Mouse (Mus musculus) embryo, embryonic 10.5 days (tissue): ENCODE measurements around the gene Hoxc11.
A peak's percentile ranks its signal among the peaks of the same experiment; 100 is the strongest.

Source experiments
- DNase-seq: peaks from one replicate; pipeline ENCODE4 v3.0.0-alpha.2; 2015; ENCODE audit warnings: low spot score

Hoxc11 gene

DNA sequence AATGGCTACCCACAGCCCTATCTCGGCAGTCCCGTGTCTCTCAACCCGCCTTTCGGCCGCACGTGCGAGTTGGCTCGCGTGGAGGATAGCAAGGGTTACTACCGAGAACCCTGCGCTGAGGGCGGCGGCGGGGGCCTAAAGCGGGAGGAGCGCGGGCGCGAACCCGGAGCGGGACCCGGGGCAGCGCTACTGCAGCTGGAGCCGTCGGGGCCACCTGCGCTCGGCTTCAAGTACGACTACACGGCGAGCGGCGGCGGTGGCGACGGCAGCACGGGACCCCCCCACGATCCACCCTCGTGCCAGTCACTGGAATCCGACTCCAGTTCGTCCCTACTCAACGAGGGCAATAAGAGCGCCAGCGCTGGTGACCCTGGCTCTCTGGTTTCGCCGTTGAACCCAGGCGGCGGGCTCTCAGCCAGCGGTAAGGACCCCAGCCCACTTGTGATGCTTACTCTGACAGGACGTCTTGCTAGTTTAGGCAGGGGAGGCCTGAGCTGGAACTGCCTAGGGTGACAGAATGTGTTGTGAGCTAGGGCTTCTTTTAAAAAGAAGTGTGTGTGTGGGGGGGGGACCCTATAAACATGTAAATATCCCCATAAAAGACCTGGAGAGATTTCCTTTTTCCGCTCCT, 17.1 kb upstream of the Hoxc11 start:
- DNase-seq = no peak

DNA sequence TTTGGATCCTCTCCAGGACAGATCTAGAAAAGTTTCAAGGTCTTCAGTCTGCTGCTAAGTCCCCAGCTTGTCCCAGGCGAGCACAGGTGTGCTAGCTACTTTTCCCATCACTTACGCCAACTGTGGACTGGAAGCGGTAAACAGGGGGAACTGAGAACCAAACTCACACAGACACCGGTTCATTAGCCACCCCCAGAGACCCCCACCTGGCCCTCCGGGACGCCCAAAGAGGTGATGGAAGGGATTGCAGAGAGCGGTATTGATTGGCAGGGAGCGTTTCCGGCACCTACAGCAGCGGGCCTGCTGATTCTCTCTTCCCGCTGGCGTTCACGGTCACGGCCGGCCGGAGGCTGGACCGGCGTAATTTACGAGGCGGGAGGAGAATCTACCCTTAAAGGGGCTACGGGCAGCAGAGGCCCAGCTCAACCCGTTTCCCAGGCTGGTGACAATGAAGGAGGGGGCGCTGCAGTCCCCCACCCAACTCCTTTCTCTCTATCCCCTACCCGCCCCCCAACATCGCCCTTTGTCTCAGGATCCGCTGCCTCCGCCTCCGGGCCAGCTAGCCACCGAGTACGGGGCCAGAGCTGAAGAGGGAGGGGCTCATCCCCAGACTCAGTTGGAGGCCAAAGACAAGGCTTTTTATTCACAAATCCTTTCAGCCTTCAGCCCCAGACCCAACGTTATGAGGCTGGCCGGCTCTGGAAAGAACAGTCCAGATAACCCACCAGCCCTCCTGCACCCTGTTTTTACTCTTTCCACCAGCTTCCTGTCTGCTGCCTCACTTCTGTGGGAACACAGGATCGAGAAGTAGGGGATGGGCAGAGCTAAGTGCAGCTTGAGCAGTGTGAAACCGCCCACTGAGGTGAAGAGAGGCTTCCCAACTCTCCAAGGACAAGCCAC, 14.7 kb upstream of the Hoxc11 start:
- DNase-seq = no peak

DNA sequence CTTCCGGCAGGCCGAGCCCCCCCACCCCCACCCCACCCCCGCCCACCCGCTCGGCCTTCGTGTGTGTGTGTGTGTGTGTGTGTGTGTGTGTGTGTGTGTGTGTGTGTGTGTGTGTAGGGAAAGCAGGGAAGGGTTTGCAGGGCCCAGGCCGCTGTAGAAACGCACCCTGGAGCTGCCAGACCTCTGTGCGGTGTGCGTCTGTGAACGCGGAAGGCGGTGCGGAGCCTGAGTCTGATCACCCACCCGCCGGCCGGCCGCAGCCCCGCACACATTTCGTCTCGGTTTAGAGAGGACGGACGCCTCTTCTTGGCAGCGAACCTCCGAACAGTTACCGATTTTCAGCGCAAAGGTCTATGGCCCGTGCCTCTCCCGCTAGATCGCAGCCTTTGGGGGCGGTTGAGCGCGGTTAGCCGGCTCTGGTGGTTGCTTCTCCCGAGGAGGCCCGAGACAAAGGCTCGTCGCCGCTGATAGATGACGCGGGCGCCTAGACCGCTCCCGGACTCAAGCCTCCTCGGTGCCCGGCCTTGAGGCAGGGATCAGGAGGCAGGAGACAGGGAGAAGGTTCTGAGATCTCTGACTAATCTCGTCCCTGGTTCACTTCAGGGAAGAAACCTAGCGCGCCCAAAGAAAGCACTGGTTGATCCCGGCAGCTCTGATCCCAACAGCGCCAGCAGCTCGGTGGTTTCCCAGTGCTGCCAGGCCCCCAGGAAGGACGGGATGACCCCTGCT, 11.3 kb upstream of the Hoxc11 start:
- no peak for DNase-seq

DNA sequence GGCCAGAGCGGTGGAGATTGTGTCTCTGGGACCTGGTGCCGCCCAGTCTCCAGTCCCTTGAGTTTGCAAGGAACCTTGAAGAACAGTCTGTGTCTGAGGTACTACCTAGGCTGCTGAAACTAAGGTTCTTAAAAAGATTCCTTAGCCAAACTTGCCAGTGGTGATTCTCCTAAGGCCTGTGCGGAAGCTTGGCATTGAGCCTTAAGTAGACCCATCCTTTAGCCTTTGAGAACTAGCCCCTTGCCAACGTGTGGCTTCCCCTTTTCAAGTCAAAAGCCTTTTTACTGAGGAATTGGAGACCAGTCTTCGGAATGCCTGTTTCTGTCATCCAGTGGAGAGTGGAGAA, 10.8 kb upstream of the Hoxc11 start:
- no peak for DNase-seq

DNA sequence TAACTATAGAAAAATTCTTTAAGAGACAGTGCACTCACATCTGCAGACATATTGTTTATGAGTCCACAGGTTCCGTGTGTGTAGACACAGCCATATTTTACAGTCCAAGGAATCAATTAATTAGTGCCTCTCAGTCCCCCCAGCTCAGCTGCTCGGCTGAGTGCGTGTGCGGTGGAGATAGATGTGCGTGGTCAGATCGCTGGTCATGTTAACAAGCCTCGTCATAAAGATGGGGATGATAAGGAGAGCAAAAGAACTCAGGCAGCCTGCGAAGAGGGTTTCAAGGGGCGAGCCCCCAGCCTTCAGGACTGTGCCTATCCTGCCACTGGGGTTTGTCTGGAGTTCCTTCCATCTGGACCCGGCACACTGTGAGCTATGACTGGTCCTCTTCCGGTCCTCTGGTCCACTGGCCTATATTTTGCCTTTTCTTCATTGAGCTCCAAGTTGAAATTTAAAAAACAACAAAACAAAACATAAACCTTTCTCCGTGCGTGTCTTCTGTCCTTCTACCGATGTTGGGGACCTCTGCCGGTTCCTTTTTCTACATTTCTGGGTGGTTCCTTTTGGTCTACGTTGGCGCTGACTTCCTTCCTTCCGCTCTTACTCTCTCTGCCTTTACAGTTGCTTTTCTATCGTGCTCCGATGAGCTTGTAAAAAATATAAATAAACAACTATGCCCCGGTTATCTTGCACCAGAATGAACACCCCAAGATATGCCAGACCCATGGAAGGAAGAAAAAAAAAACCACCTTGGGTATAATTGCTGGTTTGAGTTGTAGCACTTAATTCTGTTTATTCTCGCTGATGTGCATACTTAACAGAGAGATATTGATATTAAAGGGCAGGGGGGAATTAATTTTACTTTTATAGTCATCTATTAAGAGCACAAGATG, 8.8 kb upstream of the Hoxc11 start:
- DNase-seq = no peak

DNA sequence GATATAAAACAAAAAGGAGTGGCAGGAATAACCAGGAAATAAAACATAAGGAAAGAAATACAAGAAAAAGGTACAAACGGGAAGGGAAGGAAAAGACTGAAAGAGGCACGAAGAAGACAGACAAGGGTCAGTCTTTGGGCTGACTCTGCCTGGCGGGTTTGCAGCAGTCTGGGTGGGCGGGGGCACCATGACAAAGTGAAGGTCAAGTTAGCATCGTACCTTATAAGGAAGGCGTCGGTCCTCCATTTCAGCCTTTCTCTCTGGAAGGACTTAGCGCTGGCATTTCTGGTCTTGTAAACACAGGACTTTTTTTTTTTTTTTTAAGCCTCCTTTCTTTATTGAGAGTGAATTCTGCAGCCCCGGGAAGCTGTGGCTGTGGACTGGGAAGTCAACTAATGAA, 7.0 kb upstream of the Hoxc11 start:
- no peak for DNase-seq

DNA sequence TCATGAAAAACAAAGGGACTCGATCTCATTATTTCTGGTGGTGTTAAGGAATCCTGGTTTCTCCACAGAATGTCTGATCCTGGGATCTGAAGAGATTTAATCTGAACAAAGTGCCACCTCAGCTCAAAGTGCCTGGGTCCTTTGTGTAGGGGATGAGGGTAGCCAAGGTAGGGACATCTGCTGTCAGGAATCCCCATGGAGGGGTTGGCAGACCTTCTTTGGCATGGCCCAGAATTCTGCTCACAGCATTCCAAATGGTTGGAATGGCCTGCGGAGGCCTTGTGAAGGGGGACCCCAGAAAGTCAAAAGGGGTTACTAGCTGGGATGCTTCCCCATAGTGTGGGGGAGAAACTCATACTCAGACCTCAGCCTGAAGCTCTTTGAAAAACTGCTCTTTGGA, 5.4 kb upstream of the Hoxc11 start:
- DNase-seq = no peak

DNA sequence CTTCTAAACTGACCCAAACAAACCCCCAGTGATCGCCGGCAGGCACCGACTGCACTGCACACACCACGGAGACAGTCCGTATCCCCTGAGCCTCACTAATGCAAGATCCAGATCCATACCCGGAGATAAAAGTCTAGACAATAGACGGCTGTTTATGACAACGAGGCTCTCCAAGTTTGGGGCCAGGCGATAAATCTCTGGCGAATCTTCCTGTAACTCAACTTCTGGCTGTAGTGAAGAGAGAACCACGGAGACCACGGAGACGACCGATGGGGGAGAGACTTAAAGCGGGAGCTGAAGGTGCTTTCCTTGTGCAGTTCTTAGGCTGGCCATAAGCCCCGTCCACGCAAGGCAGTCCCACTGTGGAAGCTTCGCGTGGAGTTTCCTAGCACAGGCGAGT, 4.5 kb upstream of the Hoxc11 start:
- no peak for DNase-seq

DNA sequence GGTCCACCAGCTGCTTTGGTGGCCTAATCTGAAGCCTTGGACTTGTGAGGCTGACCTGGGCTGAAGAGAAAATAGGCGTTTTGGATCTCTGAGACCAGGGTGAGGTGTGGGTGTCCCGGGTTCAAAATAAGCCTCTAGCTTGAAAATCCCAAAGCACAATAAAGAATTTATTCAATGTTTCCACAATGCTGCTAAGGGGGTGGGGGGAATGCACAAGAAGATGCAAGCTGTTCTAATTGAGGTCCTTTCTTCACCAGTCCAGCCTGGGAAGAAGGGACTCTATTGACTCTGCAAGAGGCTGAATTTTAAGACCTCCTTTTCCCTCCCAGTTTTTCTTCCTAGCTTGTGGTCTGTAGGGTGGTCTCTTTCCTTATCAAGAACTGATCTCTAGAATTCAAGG, 3.4 kb upstream of the Hoxc11 start:
- DNase-seq = no peak

DNA sequence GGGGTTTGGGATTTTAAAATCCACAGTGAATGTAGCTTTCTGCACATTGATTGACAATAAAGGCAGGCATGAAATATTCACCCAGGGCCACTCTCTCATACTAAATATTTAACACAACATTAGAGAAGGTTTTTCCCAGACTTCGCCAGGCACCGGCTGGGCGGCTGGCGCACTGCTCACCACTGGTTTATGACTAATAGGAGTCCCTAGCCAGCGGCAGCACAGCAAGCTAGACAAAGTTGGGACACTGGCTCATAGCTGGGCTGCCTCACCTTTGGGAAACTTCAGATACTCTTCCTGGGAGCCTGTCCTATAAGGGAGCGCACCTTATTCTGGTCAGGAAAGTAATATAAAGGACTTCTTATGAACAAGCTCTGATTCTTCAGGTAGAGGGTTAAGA, 666 bp upstream of the Hoxc11 start:
- no peak for DNase-seq

DNA sequence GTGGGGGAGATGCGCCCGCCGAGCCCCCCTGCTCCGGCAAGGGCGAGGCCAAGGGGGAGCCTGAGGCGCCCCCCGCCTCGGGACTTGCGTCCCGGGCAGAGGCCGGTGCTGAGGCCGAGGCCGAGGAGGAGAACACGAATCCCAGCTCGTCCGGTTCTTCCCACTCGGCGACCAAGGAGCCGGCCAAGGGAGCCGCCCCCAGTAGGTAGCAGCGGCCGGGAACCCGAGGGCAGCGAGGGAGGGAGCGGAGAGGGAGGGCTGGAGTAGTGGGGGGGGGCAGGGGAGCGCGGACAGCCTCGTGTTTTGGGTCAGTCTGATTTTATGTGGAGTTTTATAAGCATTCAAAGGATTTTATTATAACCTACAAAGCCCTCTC, 768 bp downstream of the Hoxc11 start:
- DNase-seq = no peak

DNA sequence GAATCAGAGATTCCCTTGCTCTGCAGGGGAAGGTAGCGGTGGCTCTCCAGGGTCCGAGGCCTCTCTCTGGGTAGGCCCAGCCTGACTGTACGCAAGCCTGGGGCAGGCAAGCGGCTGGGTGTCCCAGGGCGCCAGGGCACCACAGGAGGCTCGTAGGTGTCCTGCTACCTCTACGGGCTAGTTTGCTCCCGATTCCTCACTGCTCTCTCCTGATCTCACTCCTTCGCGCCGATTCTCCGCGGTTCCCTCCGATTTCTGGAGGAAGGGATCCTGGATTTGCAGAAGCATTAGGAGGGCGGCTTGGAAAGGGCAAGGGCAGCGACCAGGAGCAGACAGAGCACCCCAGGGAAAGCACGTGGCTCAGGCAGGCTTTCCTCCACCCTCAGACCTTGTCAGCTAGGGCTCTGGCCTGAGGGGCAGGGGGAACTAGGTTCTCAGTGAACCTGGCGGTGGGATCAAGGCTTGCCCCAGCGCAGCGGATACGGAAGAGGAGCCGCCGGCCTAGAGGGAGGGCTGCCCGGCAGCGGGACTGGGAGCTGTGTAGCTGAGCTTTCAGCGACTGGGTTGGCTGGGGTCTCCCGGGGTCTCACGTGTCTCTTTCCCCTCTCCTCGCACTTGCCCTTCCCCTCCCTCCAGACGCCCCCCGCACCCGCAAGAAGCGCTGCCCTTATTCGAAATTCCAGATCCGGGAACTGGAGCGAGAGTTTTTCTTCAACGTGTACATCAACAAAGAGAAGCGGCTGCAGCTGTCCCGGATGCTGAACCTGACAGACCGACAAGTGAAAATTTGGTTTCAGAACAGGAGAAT, 1.8 kb downstream of the Hoxc11 start:
- no peak for DNase-seq

DNA sequence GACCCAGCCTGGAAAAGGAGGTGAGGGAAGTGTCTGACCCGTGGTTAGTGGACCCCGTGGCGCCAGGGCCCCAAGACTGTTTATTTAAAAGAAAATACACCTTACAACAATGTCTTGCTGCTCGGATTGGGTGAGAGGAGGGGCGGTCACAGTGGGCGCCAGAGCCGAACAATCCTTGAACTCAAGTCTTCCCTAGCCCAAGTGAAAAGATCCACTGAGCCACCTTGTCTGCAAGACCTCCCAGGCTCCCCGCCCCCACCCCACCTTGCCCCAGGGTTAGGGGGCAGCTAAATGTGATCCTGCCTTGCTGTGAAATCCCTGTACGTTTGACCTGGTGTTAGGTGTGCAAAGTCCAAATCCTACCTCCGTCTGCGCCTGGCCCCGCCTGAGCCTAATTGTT, 2.7 kb downstream of the Hoxc11 start:
- no peak for DNase-seq

DNA sequence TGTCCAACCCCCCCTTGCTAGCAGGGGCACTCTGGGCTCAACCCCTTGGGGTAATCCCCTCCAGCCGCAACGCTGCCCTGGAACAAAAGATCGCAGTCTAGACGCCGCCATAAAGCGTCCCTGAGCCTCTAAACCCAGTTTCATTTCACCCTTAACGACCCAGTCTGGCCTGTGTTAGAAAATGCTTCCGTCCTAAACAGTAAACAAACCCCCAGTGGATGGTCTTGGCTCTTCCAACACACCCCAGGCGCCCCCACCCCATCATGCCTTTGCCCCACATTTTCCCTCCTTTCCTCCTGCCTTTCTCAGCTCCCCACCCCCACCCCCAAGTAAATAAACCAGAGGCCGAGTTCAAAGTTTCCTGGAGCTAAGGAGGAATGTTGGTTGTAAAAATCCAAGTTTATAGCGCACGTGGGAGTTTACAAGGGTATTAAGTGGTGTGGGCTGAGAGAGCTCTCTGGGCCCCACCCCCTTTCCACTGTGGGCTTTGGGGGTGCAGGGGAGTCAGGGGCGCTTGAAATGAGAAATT, 5.5 kb downstream of the Hoxc11 start:
- DNase-seq = no peak

DNA sequence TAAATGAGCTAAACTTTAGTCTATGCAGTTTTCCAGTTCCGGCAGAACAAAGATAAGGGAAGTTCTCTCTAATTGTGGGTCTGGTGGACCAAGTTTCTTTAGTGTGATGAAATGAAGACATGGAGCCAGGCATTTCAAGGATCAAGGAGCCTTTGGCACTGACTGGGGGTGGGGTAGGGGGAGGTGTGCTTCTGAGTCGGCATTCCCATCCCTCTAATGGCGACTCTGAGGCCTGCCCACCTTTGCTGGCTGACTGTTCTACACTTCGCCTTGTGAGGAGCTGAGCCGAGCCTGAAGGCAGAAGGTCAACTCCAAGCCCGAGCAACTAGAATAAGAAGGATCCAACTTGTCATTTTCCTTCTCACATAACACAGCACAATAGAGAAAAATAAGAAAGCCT, 7.5 kb downstream of the Hoxc11 start:
- DNase-seq = no peak

DNA sequence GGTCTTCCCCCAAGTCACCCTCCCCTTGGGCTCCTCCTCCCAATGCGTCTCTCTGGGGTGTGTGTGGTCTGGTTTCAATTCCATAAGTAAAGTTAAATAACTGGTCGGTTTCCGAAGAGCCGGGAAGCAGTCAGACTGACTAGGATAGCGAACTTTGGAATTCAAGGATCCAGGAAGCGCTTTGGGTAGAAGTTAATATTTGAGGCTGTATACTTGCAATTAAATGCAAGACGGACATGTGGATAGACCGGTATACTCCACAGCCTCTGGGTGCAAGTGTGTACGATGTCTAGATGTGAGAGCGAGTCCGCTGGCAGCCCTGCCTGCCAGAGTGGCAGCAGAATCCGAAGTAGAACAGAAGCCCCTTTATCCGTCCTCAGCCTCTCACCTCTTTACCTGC, 8.3 kb downstream of the Hoxc11 start:
- no peak for DNase-seq

DNA sequence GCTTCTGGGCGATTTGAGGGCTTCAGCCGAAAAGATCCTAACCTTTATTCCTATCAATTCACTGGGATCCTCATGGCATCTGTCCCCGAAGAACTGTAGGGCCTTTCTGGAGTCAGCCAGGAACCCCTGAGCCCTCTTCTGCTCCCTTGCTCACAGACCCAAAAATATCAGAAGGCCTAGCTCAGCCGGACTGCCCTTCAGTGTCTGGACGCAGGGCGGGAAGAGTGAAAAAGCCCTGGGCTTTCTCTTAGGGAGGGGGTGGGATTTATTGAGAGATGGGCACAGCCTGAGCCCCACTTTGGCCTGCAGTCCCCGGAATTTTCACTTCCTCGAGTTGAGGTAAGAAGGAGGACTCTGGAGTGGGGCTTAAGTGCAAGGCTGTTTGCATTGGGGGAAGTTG, 9.0 kb downstream of the Hoxc11 start:
- DNase-seq = no peak

DNA sequence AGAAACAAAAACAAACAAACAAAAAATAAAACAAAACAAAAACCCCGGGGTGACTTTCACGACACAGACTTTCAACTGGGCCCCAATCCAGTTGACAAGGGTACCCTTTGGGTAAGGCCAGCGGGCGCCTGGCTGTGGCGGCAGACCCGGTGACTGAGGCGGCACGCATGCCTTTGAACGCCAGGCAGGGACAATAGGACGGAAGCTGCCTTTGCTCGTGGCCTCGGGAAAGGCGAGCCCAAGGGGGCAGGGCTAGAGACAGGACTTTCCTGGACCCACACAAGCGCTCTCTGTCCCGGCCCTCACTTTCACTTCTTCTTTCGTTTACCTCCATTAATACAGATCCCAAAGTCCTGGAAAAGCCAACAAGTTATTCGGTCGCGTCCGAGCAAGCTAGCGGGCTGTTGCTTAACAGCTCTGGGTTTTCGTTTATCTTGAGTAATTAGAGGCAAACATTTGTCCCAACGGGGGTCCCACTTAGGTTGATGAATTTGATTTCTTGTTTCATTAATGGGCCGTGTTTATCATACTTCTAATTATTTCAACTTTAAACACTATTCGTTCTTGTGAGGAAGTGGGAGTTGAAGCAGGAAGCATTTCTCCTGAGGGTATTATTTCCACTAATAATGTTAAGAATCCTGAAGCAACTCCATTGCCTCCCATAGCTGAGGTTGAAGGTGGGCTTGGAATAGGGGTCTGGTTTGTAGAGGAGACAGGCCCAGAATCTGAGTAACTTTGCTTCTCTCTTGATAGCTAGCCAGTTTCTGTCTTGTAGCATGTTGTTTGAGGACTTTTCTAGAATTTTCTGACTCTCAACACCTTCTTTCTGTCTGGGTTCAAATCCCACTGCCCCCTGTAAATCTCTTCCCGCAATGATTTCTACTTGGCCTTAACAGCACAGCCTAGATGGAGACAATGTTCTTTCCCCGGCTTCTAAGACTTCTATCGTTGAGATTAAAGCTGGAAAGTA, 9.7 kb downstream of the Hoxc11 start:
- peak; percentile 81 for DNase-seq

DNA sequence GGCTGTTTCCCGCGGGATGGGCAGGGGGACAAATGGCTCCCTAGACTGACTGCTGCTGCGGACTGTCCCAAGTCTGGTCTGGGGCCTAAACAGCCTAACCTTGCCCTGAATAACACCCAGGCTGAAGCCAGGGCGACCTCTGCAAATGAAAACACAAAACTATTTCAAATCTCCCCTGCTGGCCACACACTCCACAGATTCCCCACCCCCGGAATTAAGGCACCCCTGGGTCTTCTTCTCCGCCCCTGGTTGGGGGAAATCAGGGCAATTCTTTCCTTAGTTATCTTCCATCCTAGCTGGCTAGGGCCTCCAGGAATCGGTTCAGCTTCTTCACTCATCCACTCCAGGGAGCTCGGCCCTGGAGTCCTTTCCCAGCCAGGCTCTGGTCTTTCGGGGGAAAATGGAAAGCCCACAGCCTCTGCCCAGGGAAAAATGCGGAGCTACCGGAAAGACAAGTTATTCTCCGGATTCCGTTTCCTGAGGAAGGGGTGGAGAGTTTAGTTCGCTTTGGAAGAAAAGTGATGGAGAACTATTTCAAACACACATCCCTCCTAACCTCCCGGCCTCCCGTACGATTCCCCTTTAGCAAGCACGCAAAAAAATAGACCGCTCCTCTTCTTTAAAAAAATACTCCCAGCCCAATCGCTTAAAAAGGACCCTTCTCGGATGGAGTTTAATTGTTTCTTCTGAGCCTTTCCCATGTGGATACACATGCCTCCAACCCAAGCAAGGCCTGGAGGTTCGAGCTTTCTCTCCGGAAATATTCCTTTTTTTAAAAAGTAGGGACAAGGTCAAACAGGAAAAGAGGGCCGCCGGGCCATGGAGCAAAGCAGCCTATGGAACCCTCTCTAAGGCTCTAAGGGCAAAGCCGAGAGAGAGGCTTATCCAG, 11.0 kb downstream of the Hoxc11 start:
- DNase-seq = no peak
